Mouse (Mus musculus): ENCODE results near the gene Arpc1b.
"Not testable (repeated sequence)": the region's sequence is repeated elsewhere in the genome, so short reads cannot be mapped to it uniquely, and the experiment has no call there.

The Arpc1b gene

GRCm38 (mm10) chr5:145114071-145114605, at the start of gene Arpc1b:
Gene Arpc1b (plus strand): TSS chr5:145114215.
- DNase-seq (ENCODE audit: low spot score), result peak; percentile 76

GRCm38 (mm10) chr5:145064765-145065340, 49.2 kb upstream of the Arpc1b start:
- no peak for DNase-seq (ENCODE audit: low spot score)

GRCm38 (mm10) chr5:145068863-145069262, 45.2 kb upstream of the Arpc1b start:
- DNase-seq (ENCODE audit: low spot score), result no peak

- DNase-seq (ENCODE audit: low spot score), result peak; percentile 56
These were observed 44.3 kb upstream of the Arpc1b start for GRCm38 (mm10) chr5:145069707-145070106.

- peak; percentile 57 for DNase-seq (ENCODE audit: low spot score)
These were observed 42.7 kb upstream of the Arpc1b start for GRCm38 (mm10) chr5:145071342-145071741.

- no peak for DNase-seq (ENCODE audit: low spot score)
These were observed 38.9 kb upstream of the Arpc1b start for GRCm38 (mm10) chr5:145075081-145075480.

GRCm38 (mm10) chr5:145081866-145082613, 32.0 kb upstream of the Arpc1b start:
- DNase-seq (ENCODE audit: low spot score), result no peak

GRCm38 (mm10) chr5:145083201-145083600, 30.8 kb upstream of the Arpc1b start:
- DNase-seq (ENCODE audit: low spot score), result not testable (repeated sequence)

- peak; percentile 93 for DNase-seq (ENCODE audit: low spot score)
These were observed 30.2 kb upstream of the Arpc1b start, which contains the start of the genes Arpc1a and Kpna7 for GRCm38 (mm10) chr5:145083632-145084451. Gene Arpc1a (plus strand): TSS chr5:145083830. Gene Kpna7 (minus strand): TSS chr5:145084030.

- DNase-seq (ENCODE audit: low spot score), result no peak
These were observed 29.2 kb upstream of the Arpc1b start for GRCm38 (mm10) chr5:145084822-145085221.

GRCm38 (mm10) chr5:145088186-145088585, 25.8 kb upstream of the Arpc1b start:
- DNase-seq (ENCODE audit: low spot score), result no peak

- no peak for DNase-seq (ENCODE audit: low spot score)
These were observed 24.1 kb upstream of the Arpc1b start for GRCm38 (mm10) chr5:145089878-145090277.

- DNase-seq (ENCODE audit: low spot score), result no peak
These were observed 17.8 kb upstream of the Arpc1b start for GRCm38 (mm10) chr5:145096195-145096594.

GRCm38 (mm10) chr5:145098340-145098821, 15.6 kb upstream of the Arpc1b start:
- DNase-seq (ENCODE audit: low spot score), result no peak

GRCm38 (mm10) chr5:145100960-145101359, 13.1 kb upstream of the Arpc1b start:
- DNase-seq (ENCODE audit: low spot score), result no peak

GRCm38 (mm10) chr5:145101451-145101850, 12.6 kb upstream of the Arpc1b start:
- not testable (repeated sequence) for DNase-seq (ENCODE audit: low spot score)

- peak; percentile 53 for DNase-seq (ENCODE audit: low spot score)
These were observed 11.3 kb upstream of the Arpc1b start for GRCm38 (mm10) chr5:145102706-145103105.

GRCm38 (mm10) chr5:145104328-145104727, 9.7 kb upstream of the Arpc1b start:
- DNase-seq (ENCODE audit: low spot score), result peak; percentile 75

- peak; percentile 60 for DNase-seq (ENCODE audit: low spot score)
These were observed 8.2 kb upstream of the Arpc1b start for GRCm38 (mm10) chr5:145105694-145106275.

- DNase-seq (ENCODE audit: low spot score), result no peak
These were observed 3.6 kb upstream of the Arpc1b start for GRCm38 (mm10) chr5:145110401-145110800.

- DNase-seq (ENCODE audit: low spot score), result no peak
These were observed 1.4 kb upstream of the Arpc1b start for GRCm38 (mm10) chr5:145112566-145112965.

- no peak for DNase-seq (ENCODE audit: low spot score)
These were observed 599 bp upstream of the Arpc1b start for GRCm38 (mm10) chr5:145113416-145113815.
